Mouse (Mus musculus): ENCODE results near the gene Herc4.
"Not testable (repeated sequence)": the region's sequence is repeated elsewhere in the genome, so short reads cannot be mapped to it uniquely, and the experiment has no call there.

The Herc4 gene

DNA sequence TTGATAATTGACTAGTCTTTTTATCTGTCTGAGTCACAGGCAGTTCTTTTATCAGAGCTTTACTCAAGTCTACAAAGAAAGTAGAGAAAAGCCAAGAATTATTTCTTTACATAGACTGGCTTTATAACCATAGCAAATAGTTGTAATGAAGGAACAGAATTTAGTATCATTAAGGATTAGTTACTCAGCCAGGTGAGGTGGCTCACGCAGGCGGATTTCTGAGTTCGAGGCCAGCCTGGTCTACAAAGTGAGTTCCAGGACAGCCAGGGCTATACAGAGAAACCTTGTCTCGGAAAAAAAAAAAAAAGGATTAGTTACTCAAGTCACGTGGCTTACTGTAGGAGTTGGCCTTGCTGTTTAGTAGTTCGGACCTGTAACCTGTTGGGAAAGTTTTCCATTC is 4.8 kb downstream of the Herc4 start:
- DNase-seq (ENCODE audit: low spot score) = no peak

DNA sequence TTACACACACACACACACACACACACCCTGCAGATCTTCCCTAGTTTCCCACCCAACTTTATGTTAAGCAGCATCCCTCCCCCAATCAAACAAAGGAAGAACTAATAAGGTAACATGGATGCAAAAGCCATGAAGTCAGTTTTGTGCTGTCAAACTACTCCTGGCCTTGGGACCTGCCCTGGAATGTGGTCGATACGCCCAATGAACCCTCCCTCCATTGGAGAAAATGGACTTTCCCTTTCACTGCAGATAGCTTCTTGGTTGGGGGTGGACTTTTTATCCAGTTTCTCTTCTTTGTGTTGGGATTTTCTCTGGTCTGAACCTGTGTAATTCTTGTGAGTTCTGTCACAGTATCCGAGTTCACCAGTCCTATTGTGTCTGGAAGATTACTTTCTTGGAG is 15.1 kb downstream of the Herc4 start:
- DNase-seq (ENCODE audit: low spot score) = no peak

DNA sequence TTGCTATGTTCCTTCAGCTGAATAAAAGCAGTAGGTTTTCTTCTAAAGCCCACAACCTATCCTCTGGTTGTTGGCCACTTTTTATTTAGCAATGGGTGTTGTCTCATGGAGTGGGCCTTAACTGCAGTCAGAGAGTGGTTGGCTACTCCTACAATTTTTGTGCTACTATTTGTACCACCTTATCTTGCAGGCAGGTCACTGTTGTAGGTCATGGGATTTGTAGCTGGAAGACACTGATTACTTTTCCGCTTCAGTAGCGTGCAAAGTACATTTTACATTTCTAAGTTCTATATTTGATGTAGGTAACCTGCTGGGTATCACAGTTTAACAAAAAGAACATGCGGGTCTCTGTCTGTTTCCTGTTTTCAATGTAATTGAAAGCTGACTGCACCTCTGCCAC is 15.7 kb downstream of the Herc4 start:
- DNase-seq (ENCODE audit: low spot score) = no peak

DNA sequence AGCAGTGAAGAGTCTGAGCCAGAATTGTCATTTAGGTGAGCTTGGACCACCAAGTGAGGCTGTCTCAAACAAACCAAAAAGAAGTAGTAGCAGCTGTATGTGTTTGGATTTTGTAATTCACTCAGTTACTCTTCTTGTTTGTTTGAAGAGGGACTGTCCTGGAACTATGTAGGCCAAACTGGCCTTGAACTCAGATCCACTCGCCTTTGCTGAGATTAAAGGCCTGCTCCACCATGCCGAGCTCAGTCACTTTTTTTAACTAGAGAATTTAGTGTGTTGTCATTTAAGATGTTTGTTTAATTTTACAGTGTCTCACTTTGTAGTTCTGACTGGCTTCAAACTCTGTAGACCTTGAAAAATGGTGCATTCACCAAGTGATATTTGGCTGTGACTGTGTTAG is 24.3 kb downstream of the Herc4 start:
- DNase-seq (ENCODE audit: low spot score) = no peak

DNA sequence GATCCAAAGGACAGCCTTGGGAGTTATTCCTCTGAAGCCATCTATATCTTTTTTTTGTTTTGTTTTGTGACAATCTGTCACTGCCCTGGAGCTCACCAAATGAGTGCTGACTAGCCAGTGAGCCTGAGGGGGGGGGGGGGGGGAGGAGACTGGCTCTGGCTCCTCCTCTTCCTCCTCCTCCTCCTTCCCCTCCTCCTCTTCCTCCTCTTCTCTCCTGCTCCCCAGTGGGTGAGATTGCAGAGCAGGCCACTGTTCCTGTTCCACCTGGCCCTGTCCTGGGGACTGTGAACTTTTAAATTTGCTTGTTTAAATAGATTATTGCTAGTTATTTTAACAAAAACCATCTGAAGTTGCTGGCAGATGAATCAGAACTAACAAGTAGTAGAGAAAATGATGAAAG is 28.8 kb downstream of the Herc4 start:
- no peak for DNase-seq (ENCODE audit: low spot score)

DNA sequence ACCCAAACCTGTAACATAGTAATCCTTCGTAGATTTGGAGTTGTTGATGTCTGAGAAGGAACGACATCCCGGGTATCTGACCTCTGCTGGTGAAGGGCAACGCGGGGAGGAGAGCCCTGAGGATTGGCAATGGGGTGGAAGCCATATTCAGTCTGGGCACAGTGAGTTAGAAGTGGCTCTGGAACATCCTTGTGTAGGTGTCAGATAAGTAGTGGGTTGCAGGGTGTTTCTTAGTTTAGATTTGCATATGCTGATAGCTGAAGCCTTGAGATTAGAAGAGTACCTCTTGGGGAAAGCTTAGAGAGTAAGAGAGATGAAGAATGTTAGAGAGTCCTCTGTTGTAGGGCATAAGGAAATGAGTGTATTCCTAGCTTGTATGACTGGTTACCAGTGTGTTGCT is 29.3 kb downstream of the Herc4 start:
- no peak for DNase-seq (ENCODE audit: low spot score)

DNA sequence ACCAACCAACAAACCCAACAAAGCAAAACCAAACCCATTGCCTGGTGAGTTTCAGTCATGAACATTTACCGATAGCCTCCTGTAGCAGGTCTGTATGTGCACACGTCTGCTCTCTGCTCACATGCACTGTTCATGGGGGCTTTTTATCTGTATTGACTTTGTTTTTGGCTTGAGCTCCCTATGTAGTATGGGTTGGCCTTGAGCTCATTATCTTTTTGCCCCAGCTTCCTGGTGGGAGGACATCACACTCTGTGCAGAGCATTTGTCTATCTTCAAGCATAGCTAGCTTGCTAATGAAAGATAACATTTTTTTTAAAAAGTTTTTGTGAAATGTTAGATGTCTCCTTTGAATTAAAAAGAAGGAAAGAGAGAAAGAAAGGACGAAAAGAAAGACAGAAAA is 33.4 kb downstream of the Herc4 start:
- no peak for DNase-seq (ENCODE audit: low spot score)

DNA sequence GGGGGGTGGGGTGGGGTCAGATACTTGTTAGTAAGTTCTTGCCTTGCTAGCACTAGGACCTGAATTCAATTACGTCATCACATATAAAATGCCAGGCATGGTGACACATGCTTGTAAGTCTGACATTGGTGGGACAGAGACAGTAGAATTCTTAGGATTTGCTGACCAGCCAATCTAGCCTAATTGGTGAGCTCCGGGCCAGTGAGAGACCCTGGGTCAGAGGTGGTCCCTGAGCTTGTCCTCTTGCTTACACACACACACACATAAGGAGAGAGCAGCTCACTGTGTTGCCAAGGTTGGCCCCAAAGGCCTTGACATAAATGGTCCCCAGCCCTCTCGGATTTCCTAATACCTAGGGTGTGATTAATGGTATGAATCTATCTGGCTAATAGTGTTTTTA is 36.2 kb downstream of the Herc4 start:
- no peak for DNase-seq (ENCODE audit: low spot score)

DNA sequence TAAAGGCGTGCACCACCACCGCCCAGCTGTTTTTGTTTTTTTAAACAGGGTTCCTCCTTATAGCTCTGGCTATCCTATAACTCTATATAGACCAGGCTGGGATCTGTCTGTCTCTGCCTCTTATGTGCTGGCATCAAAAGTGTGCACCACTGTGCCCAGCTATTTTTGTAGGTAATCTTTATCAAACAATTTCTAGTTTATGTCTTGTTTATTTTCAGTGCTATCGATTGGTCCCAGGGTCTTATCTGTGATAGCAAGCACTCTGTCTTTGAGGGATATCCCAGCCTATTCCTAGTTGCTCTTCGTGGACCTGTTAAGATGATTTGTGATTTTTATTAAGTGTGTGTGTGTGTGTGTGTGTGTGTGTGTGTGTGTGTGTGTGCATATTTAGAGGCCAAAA is 38.8 kb downstream of the Herc4 start:
- no peak for DNase-seq (ENCODE audit: low spot score)

DNA sequence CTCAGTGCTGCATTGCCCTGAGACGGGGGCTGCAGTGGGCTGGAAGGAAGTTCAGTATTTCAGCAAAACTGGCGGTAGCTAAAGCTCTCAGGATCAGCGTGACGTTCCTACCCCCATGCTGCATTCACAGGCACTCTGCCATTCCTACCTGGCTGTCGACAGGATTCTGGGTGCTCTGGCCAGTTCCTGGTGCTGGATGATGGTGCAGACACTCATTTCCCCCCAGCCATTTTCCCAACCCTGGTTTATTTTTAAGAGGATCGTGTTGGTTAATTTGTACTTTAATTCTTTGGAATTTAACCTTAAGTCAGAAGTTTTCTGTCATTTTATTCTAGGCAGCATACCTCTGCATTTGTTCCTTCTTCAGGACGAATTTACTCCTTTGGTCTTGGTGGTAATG is 39.2 kb downstream of the Herc4 start:
- no peak for DNase-seq (ENCODE audit: low spot score)

DNA sequence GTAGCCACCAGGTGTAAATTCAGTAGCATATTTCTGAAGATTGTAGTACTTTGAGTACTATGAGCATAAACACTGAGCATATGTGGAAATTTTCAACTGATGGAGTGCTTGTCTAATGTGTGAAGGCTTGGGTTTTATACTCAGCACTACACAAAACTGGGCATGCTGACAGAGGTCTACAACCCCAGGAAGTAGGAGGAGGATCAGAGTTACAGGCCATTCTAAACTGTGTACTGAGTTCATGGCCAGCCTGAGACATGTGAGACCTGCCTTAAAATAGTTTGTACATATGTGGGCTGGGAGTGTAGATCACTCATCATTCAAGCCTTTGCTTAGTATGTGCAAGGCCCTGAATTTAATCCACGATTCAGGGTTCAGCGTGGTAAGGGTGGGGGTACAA is 58.7 kb downstream of the Herc4 start:
- no peak for DNase-seq (ENCODE audit: low spot score)

DNA sequence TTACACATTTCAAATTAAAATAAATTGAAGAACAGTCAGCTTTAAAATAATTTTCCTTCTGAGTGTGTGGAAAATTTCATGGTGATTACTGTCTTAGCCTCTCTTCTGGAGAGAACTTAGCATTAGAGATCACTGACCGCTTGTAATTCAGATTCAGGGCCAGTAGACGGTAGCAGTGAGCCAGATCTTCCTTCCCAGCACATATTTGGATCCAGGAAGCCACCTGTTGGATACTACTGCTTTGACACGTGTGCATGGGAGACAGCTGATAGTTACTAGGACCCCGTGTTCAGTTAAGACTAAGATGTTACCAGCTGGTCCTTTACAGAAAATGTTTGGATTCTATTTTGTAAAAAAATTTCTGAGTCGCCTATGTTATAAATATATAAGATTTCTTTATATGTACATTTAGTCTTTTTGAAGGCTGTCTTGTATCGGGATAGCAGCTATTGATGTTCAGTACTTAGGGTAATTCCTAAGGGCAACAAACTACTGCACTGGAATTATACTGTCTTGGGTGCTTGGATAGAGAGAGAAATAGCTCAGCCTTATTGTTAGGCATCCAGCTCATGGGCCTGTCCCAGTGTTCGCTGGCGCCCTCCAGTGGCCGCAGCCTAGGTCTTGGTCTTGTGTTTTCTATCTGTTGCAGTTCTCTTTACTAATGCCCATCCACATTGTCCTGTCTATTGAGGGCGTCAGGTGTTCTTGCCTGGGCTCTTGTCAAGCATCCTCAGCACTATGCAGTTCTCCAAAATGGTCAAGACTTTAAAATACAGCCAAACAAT is 65.2 kb downstream of the Herc4 start:
- DNase-seq (ENCODE audit: low spot score) = peak; percentile 78

DNA sequence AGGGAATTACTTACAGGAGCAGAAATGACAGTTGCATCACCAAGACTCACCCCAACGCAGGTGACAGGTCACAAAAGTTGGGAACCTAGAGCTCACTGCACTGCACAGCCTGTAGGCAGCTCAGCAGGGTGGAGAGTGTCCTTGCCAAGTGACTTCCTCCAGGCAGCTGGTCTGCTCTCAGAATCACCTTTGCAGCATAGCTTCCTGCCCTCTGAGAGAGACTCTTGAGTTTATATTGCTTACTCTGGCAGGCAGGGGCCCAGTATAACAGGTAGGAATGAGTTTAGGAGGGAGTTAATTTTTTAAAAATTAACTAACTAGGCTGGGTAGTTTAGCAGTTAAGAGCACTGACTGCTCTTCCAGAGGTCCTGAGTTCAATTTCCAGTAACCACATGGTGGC is 70.1 kb downstream of the Herc4 start:
- DNase-seq (ENCODE audit: low spot score) = no peak

DNA sequence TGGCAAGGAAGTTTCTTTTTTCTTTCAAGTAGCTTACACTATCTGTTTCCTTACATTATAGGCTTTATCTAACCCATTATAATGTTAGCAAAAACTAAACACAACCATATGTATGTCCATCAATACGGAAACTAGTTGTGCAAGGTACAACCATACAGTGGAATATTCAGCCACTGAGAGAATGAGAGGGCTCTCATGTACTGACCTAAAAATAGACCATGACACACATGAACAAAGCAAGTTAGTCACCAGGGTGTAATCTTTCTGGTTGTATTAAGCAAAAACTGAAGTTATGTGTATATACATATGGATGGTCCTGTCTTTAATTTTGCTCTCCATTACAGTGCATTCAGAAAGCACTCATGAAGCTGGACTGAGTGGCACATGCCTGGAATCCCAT is 83.5 kb downstream of the Herc4 start:
- no peak for DNase-seq (ENCODE audit: low spot score)

DNA sequence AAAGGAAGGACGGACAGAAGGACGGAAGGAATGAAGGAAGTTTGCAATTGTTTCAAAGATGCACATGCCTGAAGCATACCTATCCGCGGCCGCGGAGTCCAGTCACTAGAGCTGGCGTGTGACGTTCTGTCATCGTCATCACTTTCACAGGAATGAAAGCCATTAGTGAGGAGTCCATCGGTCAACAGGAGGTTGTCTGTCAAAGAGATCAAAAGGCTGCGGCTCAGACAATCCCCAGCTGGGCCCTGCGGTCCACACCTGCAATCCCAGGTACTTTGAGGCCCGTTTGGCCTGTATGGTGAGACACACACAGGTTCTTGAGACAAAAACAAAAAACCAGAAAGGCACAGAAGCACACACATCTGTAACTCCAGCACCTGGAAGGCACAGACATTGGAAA is 93.3 kb downstream of the Herc4 start:
- DNase-seq (ENCODE audit: low spot score) = no peak

DNA sequence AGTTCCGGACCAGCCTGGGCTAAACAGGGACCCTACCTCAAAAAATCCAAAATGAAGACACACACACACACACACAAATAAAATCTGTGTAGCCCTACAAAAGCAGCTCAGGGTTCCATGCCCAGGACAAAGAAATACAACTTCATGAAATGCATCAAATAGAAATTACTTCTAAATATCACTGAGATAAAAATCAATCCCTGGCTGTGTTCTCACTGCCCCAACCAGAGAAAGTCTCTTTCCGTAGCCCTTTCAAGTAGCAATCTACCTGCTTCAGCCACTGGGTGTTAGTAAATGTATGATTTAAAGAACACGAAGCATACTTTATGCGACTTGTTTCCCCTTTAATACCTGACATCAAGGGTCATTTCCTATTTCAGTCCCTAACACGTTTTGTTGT is 93.7 kb downstream of the Herc4 start:
- DNase-seq (ENCODE audit: low spot score) = no peak

DNA sequence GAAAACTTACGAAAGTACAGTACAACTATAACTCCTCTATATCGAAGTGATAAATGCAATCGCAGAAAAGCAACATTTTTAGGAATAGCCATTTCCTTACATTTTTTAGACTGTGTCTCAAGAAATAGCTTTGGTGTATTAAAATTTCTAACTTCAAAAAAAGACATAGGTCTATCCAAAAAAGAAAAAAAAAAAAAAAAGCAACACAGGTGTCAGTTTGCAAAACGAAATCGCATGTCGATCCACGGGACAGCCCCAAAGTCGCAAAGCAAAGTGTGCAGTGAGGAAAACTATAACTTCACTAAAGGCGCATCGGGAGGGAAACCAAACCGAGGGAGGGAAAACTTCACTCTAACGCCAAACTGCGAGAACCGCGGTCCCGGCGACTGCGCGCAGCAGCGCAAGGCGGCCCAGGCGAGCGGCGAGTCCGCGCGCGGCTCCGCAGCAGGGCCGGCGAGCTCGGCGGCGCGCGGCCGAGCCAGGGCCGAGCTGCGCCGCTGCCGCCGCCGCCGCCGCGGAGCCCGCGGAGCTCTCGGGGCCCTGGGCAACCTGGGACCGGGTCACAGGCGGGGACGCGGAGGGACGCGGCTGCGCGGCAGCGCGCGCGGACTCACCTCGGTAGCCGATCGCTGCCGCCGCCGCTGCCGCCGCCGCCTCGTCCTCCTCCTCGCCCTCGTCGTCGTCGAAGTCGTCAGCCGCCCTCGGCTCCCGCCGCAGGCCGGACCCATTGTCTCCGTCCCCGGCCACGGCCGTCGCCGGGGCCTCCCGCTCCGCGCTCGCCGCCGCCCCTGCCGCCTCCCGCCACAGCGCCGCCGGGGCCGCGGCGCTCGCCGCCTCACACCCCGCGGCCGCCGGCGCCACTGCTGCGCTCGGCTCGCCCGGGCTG is 94.6 kb downstream of the Herc4 start:
- DNase-seq (ENCODE audit: low spot score) = peak; percentile 47

DNA sequence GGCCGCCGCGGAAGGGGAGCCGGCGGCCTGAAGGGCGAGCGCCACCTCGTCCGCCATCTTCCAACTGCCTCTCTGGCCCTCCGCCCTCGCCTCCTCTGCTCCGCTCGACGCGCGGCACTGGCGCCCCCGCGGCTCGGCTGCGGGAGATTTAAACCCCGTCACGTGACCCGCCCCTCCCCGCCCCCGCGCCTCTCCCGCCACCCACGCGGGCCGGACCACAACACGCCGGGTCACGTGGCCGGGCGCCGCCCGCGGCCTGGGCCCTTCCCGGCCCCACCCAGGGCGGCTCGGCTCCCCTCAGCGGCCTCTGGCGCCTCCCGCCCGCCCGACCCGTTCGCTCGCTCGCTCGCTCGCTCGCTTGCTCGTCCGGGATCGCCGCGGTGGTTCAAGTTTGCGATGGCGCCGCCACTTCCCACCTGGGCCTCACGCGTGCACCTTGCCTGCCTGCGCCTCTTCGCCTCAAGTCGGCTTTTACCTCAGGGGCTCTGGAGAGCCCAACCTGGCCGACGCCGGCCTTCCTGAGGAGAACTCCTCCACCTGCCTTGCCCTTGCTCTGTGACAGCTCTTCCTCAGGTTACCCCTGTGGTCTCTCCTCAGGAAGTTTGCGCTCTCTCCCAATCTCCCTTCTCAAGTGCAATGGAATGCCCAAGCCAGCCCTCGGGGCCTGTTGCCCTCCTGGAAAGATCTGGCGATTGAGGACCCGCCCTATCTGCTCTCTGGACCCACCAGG is 95.5 kb downstream of the Herc4 start:
- peak; percentile 89 for DNase-seq (ENCODE audit: low spot score)

DNA sequence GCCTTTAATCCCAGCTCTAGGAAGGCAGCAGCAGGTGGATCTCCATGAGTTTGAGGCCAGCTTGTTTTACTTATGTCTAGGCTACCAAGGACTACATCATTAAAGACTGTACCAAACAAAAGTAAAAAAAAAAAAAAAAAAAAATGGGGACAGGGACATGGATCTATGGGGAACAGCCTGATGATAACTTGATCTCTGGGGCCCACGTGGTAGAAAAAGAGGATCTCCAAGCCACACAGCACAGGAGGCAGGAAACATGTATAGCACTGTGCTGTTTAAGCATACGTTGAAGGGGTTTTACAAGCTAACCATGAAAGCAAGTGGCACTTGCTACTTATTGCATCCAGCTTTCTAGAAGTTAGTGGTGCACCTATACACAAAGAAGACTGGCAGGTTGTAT is 97.7 kb downstream of the Herc4 start:
- no peak for DNase-seq (ENCODE audit: low spot score)

DNA sequence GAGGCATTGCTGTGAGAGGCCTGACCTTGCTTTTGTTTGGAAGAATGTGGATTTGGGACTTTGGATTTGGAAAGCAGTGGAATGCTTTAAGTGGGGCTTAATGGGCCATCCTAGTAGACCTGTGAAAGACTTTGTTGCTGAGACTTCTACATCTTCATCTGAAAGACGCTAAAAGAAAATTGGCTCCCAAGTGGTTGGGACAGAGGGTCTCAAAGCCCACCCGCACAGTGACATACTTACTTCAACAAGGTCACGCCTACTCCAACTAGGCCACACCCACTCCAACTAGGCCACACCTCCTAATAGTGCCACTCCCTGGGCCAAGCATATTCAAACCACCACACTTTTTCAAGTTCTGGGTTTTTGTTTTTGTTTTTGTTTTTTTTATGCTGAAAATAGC is 101.1 kb downstream of the Herc4 start:
- DNase-seq (ENCODE audit: low spot score) = no peak

DNA sequence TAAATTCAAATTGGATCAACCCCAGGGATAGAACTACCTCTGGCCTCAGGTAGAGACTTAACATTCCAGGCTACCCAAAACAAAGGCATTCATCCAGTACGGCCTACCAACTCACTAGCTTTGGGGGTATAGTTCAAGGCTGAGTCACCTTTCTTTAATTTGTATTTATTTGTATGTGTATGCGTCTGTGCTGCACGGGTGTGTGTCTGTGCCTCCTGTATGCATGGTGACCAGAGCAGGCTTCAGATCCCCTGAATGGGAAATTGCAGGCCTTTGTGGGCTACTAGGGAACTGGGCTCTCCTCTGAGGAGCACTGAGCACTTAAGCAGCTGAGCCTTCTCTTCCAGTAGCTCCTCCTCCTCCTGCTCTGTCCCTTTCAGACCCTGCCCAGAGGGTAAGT is 104.7 kb downstream of the Herc4 start:
- no peak for DNase-seq (ENCODE audit: low spot score)

DNA sequence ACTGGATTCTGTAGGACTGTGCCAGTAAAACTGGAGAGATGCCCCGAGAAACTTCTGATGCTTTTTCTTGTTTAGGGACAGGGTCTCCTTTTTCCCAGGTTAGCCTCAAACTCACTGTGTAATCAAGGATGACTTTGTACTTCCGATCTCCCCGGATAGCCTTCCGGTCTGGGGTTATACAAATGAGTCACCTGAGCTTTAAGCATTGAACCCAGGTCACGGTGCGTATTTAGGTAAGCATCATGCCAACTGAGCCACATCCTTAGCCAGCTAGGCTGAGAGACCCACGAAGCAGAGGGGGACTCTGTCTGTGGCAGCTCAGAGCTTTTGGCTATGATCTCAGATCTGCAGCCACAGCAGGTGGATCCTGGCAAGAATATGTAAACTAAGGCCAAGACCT is 107.1 kb downstream of the Herc4 start:
- no peak for DNase-seq (ENCODE audit: low spot score)

DNA sequence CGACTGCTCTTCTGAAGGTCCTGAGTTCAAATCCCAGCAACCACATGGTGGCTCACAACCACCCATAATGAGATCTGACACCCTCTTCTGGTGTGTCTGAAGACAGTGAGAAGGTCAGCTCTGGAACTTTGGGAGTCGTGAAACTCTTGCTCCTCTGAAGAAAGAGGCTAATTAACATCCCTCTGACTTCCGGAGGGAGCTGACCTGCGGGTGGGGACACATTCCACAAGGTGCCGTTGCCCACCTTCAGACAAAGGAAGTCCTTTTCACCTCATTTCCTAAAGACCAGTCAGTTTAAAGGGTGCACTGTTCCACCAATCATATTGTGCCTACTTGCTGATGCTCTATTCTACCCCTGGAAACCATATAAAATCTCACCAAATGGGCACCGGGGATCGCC is 107.5 kb downstream of the Herc4 start:
- DNase-seq (ENCODE audit: low spot score) = not testable (repeated sequence)
